Mouse (Mus musculus) G1E (cell line): ENCODE measurements around the gene Ubxn4.

ENCODE experiments used
- CTCF ChIP-seq: IDR thresholded peaks from 2 replicates; pipeline ENCODE4 v1.5.1; 2012; ENCODE audit warnings: low read depth, low read length, inconsistent platforms, mixed read lengths
- GATA1 ChIP-seq: IDR thresholded peaks from 2 replicates; pipeline ENCODE4 v1.6.1; 2012; ENCODE audit warnings: borderline replicate concordance, low read length, inconsistent platforms, mixed read lengths

- TF ChIP-seq CTCF (no peak), GATA1 (no peak)
These were observed 27.0 kb downstream of the Ubxn4 start for GRCm38 (mm10) chr1:128270731-128271130.
